In genomic region chr9:115434696-115435095, GRCm38 (mm10) we compare ENCODE assay signal across 11 mouse cellular contexts.
DNase-seq lines count a peak whose midpoint lies in the region; ATAC-seq lines count a peak whose summit lies in the region.
"Had no signal": no experiment of that assay in that cellular context is flagged by ENCODE, and none has a peak within 500 bp of the region (broad histone marks: within the 10 kb centered on the region; RNA-seq: fewer than 3 reads in every experiment).

No protein-coding gene starts in this region.

- intact Hi-C loops in heart, postnatal 36 days (cut with DNase I): no loop called here

- H3K4me1 ChIP-seq in midbrain, embryonic 15.5 days: no peaks in the 10 kb centered on the region

- no peaks in the 10 kb centered on the region for H3K27me3 ChIP-seq in midbrain, embryonic 15.5 days (replicated peaks)
- H3K27me3 ChIP-seq: midbrain, embryonic 13.5 days had no signal

- H3K36me3 ChIP-seq in midbrain, embryonic 15.5 days (replicated peaks): no peaks in the 10 kb centered on the region
- H3K36me3 ChIP-seq: midbrain, embryonic 13.5 days had no signal

- H3K9me3 ChIP-seq in midbrain, embryonic 15.5 days: no peaks in the 10 kb centered on the region

- H3K4me2 ChIP-seq in midbrain, embryonic 15.5 days: no peak overlapping the region
- H3K4me2 ChIP-seq: midbrain, embryonic 13.5 days had no signal

- WGBS in midbrain, embryonic 15.5 days: 15% methylated on average over 5 of the region's 5 CpGs

- peak; percentile 5 to 22 for DNase-seq in heart, adult 18-20 months
- DNase-seq in heart, postnatal 36 days: no peak
- DNase-seq in 416B (ENCODE audit: low read depth) (peak; percentile 62), MN1 (ENCODE audit: low spot score) (no peak)
- DNase-seq in T-cell, adult 2 months (ENCODE audit: low spot score): peak; percentile 76
- DNase-seq in lung, postnatal 4 days: peak; percentile 18 to 24
- no peak for DNase-seq in right cerebral cortex, postnatal 14 days
- DNase-seq: gastrocnemius, postnatal 36 days; liver had no signal

- no peak overlapping the region for H3K4me3 ChIP-seq in midbrain, embryonic 15.5 days
- H3K4me3 ChIP-seq: midbrain, embryonic 13.5 days had no signal

- H3K9ac ChIP-seq in midbrain, embryonic 15.5 days: no peak overlapping the region
- H3K9ac ChIP-seq: midbrain, embryonic 13.5 days had no signal

- H3K27ac ChIP-seq in midbrain, embryonic 15.5 days: no peak overlapping the region
- H3K27ac ChIP-seq: midbrain, embryonic 13.5 days had no signal

- no peak for ATAC-seq in midbrain, embryonic 15.5 days (replicated peaks)
- ATAC-seq: midbrain, embryonic 13.5 days had no signal

Comparison
In these comparisons a context has a peak if more than half of its experiments do, and no peak if none do; other contexts are left out.
1. DNase-seq: peak in heart, adult 18-20 months (2 of 2), 416B (single experiment), T-cell, adult 2 months (single experiment) and lung, postnatal 4 days (2 of 2); none in heart, postnatal 36 days (0 of 2), right cerebral cortex, postnatal 14 days (single experiment) and MN1 (single experiment).